Mouse (Mus musculus): ENCODE results near the gene Rad23a.
"Not testable (repeated sequence)": the region's sequence is repeated elsewhere in the genome, so short reads cannot be mapped to it uniquely, and the experiment has no call there.

Gene Rad23a

GRCm38 (mm10) chr8:84841514-84841913 is 1.0 kb upstream of the Rad23a start:
- DNase-seq (ENCODE audit: low read depth, low spot score): no peak

- DNase-seq (ENCODE audit: low read depth, low spot score): no peak
Observed at GRCm38 (mm10) chr8:84839875-84840247, 604 bp downstream of the Rad23a start.

GRCm38 (mm10) chr8:84839411-84839810 is 1.1 kb downstream of the Rad23a start:
- no peak for DNase-seq (ENCODE audit: low read depth, low spot score)

GRCm38 (mm10) chr8:84838513-84838912 is 2.0 kb downstream of the Rad23a start:
- no peak for DNase-seq (ENCODE audit: low read depth, low spot score)

GRCm38 (mm10) chr8:84837912-84838470 is 2.5 kb downstream of the Rad23a start:
- DNase-seq (ENCODE audit: low read depth, low spot score): no peak

GRCm38 (mm10) chr8:84837149-84837911 is 3.1 kb downstream of the Rad23a start:
- DNase-seq (ENCODE audit: low read depth, low spot score): no peak

- DNase-seq (ENCODE audit: low read depth, low spot score): no peak
Observed at GRCm38 (mm10) chr8:84834866-84835855, 5.3 kb downstream of the Rad23a start.

- no peak for DNase-seq (ENCODE audit: low read depth, low spot score)
Observed at GRCm38 (mm10) chr8:84834002-84834865, 6.2 kb downstream of the Rad23a start.

- DNase-seq (ENCODE audit: low read depth, low spot score): no peak
Observed at GRCm38 (mm10) chr8:84832759-84833742, 7.4 kb downstream of the Rad23a start.

GRCm38 (mm10) chr8:84832034-84832717 is 8.3 kb downstream of the Rad23a start:
- DNase-seq (ENCODE audit: low read depth, low spot score): no peak

- DNase-seq (ENCODE audit: low read depth, low spot score): no peak
Observed at GRCm38 (mm10) chr8:84831490-84831889, 9.0 kb downstream of the Rad23a start, which contains the start of gene Gadd45gip1. TSS of gene Gadd45gip1 (plus strand) at chr8:84831522.

GRCm38 (mm10) chr8:84826518-84826917 is 13.9 kb downstream of the Rad23a start:
- not testable (repeated sequence) for DNase-seq (ENCODE audit: low read depth, low spot score)

- DNase-seq (ENCODE audit: low read depth, low spot score): no peak
Observed at GRCm38 (mm10) chr8:84825636-84826035, 14.8 kb downstream of the Rad23a start.

- no peak for DNase-seq (ENCODE audit: low read depth, low spot score)
Observed at GRCm38 (mm10) chr8:84823653-84824052, 16.8 kb downstream of the Rad23a start.

- DNase-seq (ENCODE audit: low read depth, low spot score): no peak
Observed at GRCm38 (mm10) chr8:84822723-84823122, 17.7 kb downstream of the Rad23a start, which contains the start of gene Dand5. TSS of gene Dand5 (minus strand) at chr8:84822823.

- no peak for DNase-seq (ENCODE audit: low read depth, low spot score)
Observed at GRCm38 (mm10) chr8:84816117-84816516, 24.3 kb downstream of the Rad23a start.

GRCm38 (mm10) chr8:84815547-84815946 is 24.9 kb downstream of the Rad23a start:
- DNase-seq (ENCODE audit: low read depth, low spot score): no peak

- DNase-seq (ENCODE audit: low read depth, low spot score): no peak
Observed at GRCm38 (mm10) chr8:84814555-84815441, 25.7 kb downstream of the Rad23a start.

Measured in telencephalon, adult 2 months (tissue).